Mouse (Mus musculus) granulocyte monocyte progenitor cell, adult 5-6 weeks (primary cell): ENCODE measurements around the gene Gm11032. TPM values are rescaled to one million over a fixed set of nuclear protein-coding genes. Genes with fewer than 3 reads are reported as not detected.

Experiments used
- total RNA-seq, 2 experiments: library from RNA; stranded (forward) in 1 of 2; stranded (reverse) in 1 of 2; fragments of 200-712, 200-1000 nt in 1 of 2; fragments of >200 nt in 1 of 2; fragmentation: Nextera tagmentation in 1 of 2; gene quantifications; 2 replicates each; pipeline ENCODE4 v1.2.3; 2014 to 2017

Gene Gm11032
- total RNA-seq, 2 experiments from 2014 or later = not detected

Other genes with a start within 250 kb of the Gm11032 start
- gene Hormad2, start 179.0 kb upstream of the Gm11032 start, total RNA-seq (2014; fragmentation: Nextera tagmentation) = 1.3 and 2.7 TPM in 2 replicates
- 0.52 TPM in 1 of 2 replicates, not detected in the other for gene Hormad2, start 179.0 kb upstream of the Gm11032 start, total RNA-seq (2017)
- gene Mtmr3, start 25.2 kb upstream of the Gm11032 start, total RNA-seq (2014; fragmentation: Nextera tagmentation) = 47.6 and 48.6 TPM in 2 replicates
- gene Mtmr3, start 25.2 kb upstream of the Gm11032 start, total RNA-seq (2017) = 57.7 and 76.1 TPM in 2 replicates
- gene Ascc2, start 17.7 kb downstream of the Gm11032 start, total RNA-seq (2014; fragmentation: Nextera tagmentation) = 36.3 and 36.4 TPM in 2 replicates
- 23.1 and 23.7 TPM in 2 replicates for gene Ascc2, start 17.7 kb downstream of the Gm11032 start, total RNA-seq (2017)
- gene Uqcr10, start 84.3 kb downstream of the Gm11032 start, total RNA-seq (2014; fragmentation: Nextera tagmentation) = 357 and 416 TPM in 2 replicates
- 189 and 204 TPM in 2 replicates for gene Uqcr10, start 84.3 kb downstream of the Gm11032 start, total RNA-seq (2017)
- gene Zmat5, start 84.6 kb downstream of the Gm11032 start, total RNA-seq (2014; fragmentation: Nextera tagmentation) = 28.1 and 50.8 TPM in 2 replicates
- 6.9 and 19.7 TPM in 2 replicates for gene Zmat5, start 84.6 kb downstream of the Gm11032 start, total RNA-seq (2017)
- not detected in 2 replicates for gene Cabp7, start 126.7 kb downstream of the Gm11032 start, total RNA-seq (2014; fragmentation: Nextera tagmentation)
- not detected in 2 replicates for gene Cabp7, start 126.7 kb downstream of the Gm11032 start, total RNA-seq (2017)
- 35.6 and 45.1 TPM in 2 replicates for gene Nf2, start 229.5 kb downstream of the Gm11032 start, total RNA-seq (2014; fragmentation: Nextera tagmentation)
- 48.0 and 73.3 TPM in 2 replicates for gene Nf2, start 229.5 kb downstream of the Gm11032 start, total RNA-seq (2017)